Mouse (Mus musculus) CH12.LX (cell line): ENCODE results near the gene Mon1b.

ENCODE experiments used
- CTCF ChIP-seq, 2 experiments: IDR thresholded peaks in 1 of 2; conservative IDR thresholded peaks in 1 of 2; 2 replicates each; pipeline ENCODE4 v1.5.1; 2011 to 2012; ENCODE audit warnings: low read depth in 2 of 2, low read length in 2 of 2, improper control_type of control experiment in 1 of 2, inconsistent platforms in 1 of 2, mild to moderate bottlenecking in 1 of 2, moderate library complexity in 1 of 2
- HCFC1 ChIP-seq: IDR thresholded peaks from 2 replicates; pipeline ENCODE4 v1.6.1; 2012; ENCODE audit warnings: low read depth, mild to moderate bottlenecking, inconsistent platforms, low read length, improper control_type of control experiment
- JUND ChIP-seq: conservative IDR thresholded peaks from 2 replicates; pipeline ENCODE4 v1.6.1; 2011; ENCODE audit warnings: low read depth, low read length, improper control_type of control experiment
- MAX ChIP-seq: IDR thresholded peaks from 2 replicates; pipeline ENCODE4 v1.6.1; 2011; ENCODE audit warnings: low read length, improper control_type of control experiment
- POLR2A ChIP-seq: IDR thresholded peaks from 2 replicates; pipeline ENCODE4 v1.6.1; 2011; ENCODE audit warnings: low read depth, mild to moderate bottlenecking, improper control_type of control experiment, low read length
- TBP ChIP-seq: conservative IDR thresholded peaks from 2 replicates; pipeline ENCODE4 v1.6.1; 2011; ENCODE audit warnings: low read depth, low read length, improper control_type of control experiment
- UBTF ChIP-seq: IDR thresholded peaks from 2 replicates; pipeline ENCODE4 v1.6.1; 2012; ENCODE audit warnings: low read depth, mild to moderate bottlenecking, inconsistent platforms, low read length, improper control_type of control experiment, moderate library complexity

- no peak for TF ChIP-seq UBTF
- no peak for TF ChIP-seq POLR2A
- TF ChIP-seq MAX: no peak
- TF ChIP-seq TBP: no peak
- no peak for TF ChIP-seq CTCF (conservative IDR thresholded peaks at IDR 0.05 in 1 of 2, IDR thresholded peaks at IDR 0.05 in 1 of 2; ENCODE audit: low read depth in 2 of 2, low read length in 2 of 2)
- TF ChIP-seq JUND: no peak
- TF ChIP-seq HCFC1: no peak
These were observed 39.9 kb downstream of the Mon1b start for GRCm38 (mm10) chr8:113675281-113675680.
